Comparison of ENCODE assay signal across 8 mouse cellular contexts in the genomic region with DNA sequence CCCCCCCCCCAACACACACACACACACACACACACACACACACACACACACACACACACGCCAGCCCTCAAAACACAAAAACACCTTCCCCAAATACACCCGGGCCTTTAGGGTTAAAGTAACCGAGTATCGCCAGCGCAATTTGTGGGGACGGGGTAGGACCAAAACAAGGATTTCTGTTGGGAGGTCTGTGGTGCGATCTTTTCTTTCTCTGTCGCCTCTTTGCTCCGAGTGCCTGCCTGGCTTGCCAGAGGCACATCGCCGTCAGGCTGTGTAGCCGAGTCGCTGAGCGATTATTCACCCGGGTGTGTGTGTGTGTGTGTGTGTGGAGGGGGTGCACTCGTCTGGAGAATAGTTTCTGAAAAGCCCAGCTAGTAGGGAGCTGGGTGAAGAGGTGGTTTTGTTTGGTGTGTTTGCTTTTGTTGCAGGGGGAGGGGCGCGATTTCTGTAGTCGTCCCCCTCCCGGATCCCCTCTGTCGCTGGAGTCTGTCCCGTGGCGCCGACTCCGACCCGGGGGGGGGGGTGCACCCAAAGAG. TPM values are rescaled to one million over a fixed set of nuclear protein-coding genes. Genes with fewer than 3 reads are reported as not detected.
A peak's percentile ranks its signal among the peaks of the same experiment; 100 is the strongest.
DNase-seq lines count a peak whose midpoint lies in the region; ATAC-seq and TF ChIP-seq lines count a peak whose summit lies in the region.

No protein-coding gene starts in this region.

- peak overlapping the region; percentile 98 for H3K27ac ChIP-seq in forebrain, postnatal 0 days (ENCODE audit: low read depth, low read length)
- H3K27ac ChIP-seq in hindbrain, embryonic 12.5 days: peak overlapping the region; percentile 97

- H3K9me3 ChIP-seq in forebrain, postnatal 0 days (ENCODE audit: low read length): no peaks in the 10 kb centered on the region
- no peaks in the 10 kb centered on the region for H3K9me3 ChIP-seq in hindbrain, embryonic 12.5 days (replicated peaks)

- peak overlapping the region; percentile 92 for H3K9ac ChIP-seq in forebrain, postnatal 0 days
- peak overlapping the region; percentile 80 for H3K9ac ChIP-seq in hindbrain, embryonic 12.5 days

- H3K36me3 ChIP-seq in forebrain, postnatal 0 days (ENCODE audit: insufficient read depth): no peaks in the 10 kb centered on the region
- no peaks in the 10 kb centered on the region for H3K36me3 ChIP-seq in hindbrain, embryonic 12.5 days

- H3K27me3 ChIP-seq in forebrain, postnatal 0 days (ENCODE audit: insufficient read depth, low read length): no peaks in the 10 kb centered on the region
- H3K27me3 ChIP-seq in hindbrain, embryonic 12.5 days: no peaks in the 10 kb centered on the region

- DNase-seq in MN1 (ENCODE audit: low spot score): peak; percentile 71
- peak; percentile 75 for DNase-seq in cerebellum, adult 11-12 months
- peak; percentile 78 for DNase-seq in forebrain, postnatal 0 days
- DNase-seq in layer of hippocampus, postnatal 25 days (ENCODE audit: extremely low spot score in 1 of 2, low spot score in 1 of 2): peak; percentile 49 to 55
- peak; percentile 56 for DNase-seq in lung, postnatal 25 days (ENCODE audit: low spot score)
- DNase-seq in right cerebral cortex, adult 2 months (ENCODE audit: low spot score in 2 of 2): peak; percentile 63 to 70

- WGBS in forebrain, postnatal 0 days: under 1% methylated on average over 25 of the region's 26 CpGs
- WGBS in hindbrain, embryonic 12.5 days: 0% methylated on average over 26 of the region's 26 CpGs

- peak overlapping the region; percentile 93 for H3K4me3 ChIP-seq in forebrain, postnatal 0 days (ENCODE audit: low read depth, low read length)
- peak overlapping the region; percentile 95 for H3K4me3 ChIP-seq in hindbrain, embryonic 12.5 days

- peak overlapping the region; percentile 94 for H3K4me2 ChIP-seq in forebrain, postnatal 0 days (ENCODE audit: low read depth)
- peak overlapping the region; percentile 89 for H3K4me2 ChIP-seq in hindbrain, embryonic 12.5 days (replicated peaks)

- peaks cover 5% of the 10 kb centered on the region for H3K4me1 ChIP-seq in forebrain, postnatal 0 days (ENCODE audit: insufficient read depth)
- peaks cover 32% of the 10 kb centered on the region for H3K4me1 ChIP-seq in hindbrain, embryonic 12.5 days

- no peak for TF ChIP-seq CTCF in forebrain, postnatal 0 days (IDR thresholded peaks at IDR 0.05; ENCODE audit: low read depth)

- ATAC-seq in forebrain, postnatal 0 days: peak; percentile 14
- ATAC-seq in hindbrain, embryonic 12.5 days (ENCODE audit: low FRiP score): peak; percentile 26; the same call in 1 of the 2 replicates
- ATAC-seq in inflammation-experienced regulatory T-cells, adult 6 months: no peak

RNA-seq across cellular contexts. Expression of a gene that starts 2.1 kb away (rescaled TPM):
- total RNA-seq in forebrain, postnatal 0 days (2014; rRNA removed): 37.0 and 48.4 TPM in 2 replicates
- polyA plus RNA-seq in forebrain, postnatal 0 days (2015; fragmentation: Nextera tagmentation; extraction: Ambion mirVana): 42.2 and 48.9 TPM in 2 replicates
- polyA plus RNA-seq in hindbrain, embryonic 12.5 days (2016; fragmentation: Nextera tagmentation; extraction: Ambion mirVana): 76.2 and 78.4 TPM in 2 replicates
- 10 to 100 TPM; 57.7 to 68.2 TPM for total RNA-seq in layer of hippocampus, postnatal 25 days (2021)
- polyA plus RNA-seq in inflammation-experienced regulatory T-cells, adult 6 months (2017; shearing (Covaris generic)): 1 to 10 TPM; 4.3 to 5.9 (median 4.6) TPM

RNA-seq across cellular contexts. Expression of a gene that starts 59.2 kb away (rescaled TPM):
- total RNA-seq in forebrain, postnatal 0 days (2014; rRNA removed): not detected in 2 replicates
- not detected in 2 replicates for polyA plus RNA-seq in forebrain, postnatal 0 days (2015; fragmentation: Nextera tagmentation; extraction: Ambion mirVana)
- not detected in 2 replicates for polyA plus RNA-seq in hindbrain, embryonic 12.5 days (2016; fragmentation: Nextera tagmentation; extraction: Ambion mirVana)
- total RNA-seq in layer of hippocampus, postnatal 25 days (2021): not detected
- polyA plus RNA-seq in inflammation-experienced regulatory T-cells, adult 6 months (2017; shearing (Covaris generic)): not detected
